Mouse (Mus musculus): ENCODE data around the gene Cox7c. TPM values are rescaled to one million over a fixed set of nuclear protein-coding genes. Genes with fewer than 3 reads are reported as not detected.
"Not testable (repeated sequence)": the region's sequence is repeated elsewhere in the genome, so short reads cannot be mapped to it uniquely, and the experiment has no call there.

Gene Cox7c
- total RNA-seq (2015) (395 and 415 TPM in 2 replicates), total RNA-seq (2017) (296 and 392 TPM in 2 replicates)

GRCm38 (mm10) chr13:86046254-86046951 is at the start of gene Cox7c:
Gene Cox7c (minus strand): TSS chr13:86046904.
- peak; percentile 97 for ATAC-seq (replicated peaks; ENCODE audit: poor library complexity)

GRCm38 (mm10) chr13:86068011-86068724 is 21.5 kb upstream of the Cox7c start:
- no peak for ATAC-seq (replicated peaks; ENCODE audit: poor library complexity)

- ATAC-seq (replicated peaks; ENCODE audit: poor library complexity): no peak
These were observed 20.8 kb upstream of the Cox7c start for GRCm38 (mm10) chr13:86067508-86067907.

- not testable (repeated sequence) for ATAC-seq (replicated peaks; ENCODE audit: poor library complexity)
These were observed 7.4 kb upstream of the Cox7c start for GRCm38 (mm10) chr13:86054091-86054490.

GRCm38 (mm10) chr13:86004907-86005675 is 41.6 kb downstream of the Cox7c start:
- no peak for ATAC-seq (replicated peaks; ENCODE audit: poor library complexity)

Measured in megakaryocyte progenitor cell, adult 5-6 weeks (primary cell).